Mouse (Mus musculus) CD4-positive, CD25-positive, alpha-beta regulatory T cell, adult 9 weeks (primary cell): ENCODE results near the gene Adgrd1. TPM values are rescaled to one million over a fixed set of nuclear protein-coding genes. Genes with fewer than 3 reads are reported as not detected.

Experiments used
- polyA plus RNA-seq: library from polyadenylated mRNA; unstranded; fragments of 100-300 nt; shearing (Covaris generic); gene quantifications from one replicate; pipeline ENCODE4 v1.2.1, GENCODE M21; 2017

Adgrd1 gene
- polyA plus RNA-seq = 0.94 TPM

DNA sequence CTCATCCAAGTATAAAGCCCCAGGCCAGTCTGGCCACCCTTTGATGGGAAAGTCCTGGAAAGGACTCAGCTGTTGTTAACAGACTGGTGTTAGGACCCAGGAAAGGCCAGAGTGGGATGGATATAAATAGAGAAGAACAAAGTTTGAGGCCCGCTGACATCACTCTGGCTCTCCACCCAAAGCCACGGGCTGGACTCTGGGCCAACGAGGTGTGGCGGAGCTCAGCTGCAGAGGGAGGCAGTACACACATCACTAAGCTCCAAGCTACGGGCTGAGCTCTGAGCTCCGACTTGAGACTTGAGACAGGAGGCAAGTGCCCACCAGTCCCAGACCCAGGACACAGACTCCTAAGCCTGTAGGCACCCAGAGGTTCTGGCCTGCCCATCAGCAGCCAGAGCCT is at the start of gene Adgrd1:
TSS of gene Adgrd1 (plus strand) at position 240 of the 400 bp plus-strand sequence.

Other genes starting within 250 kb of the Adgrd1 start
- not detected for gene Rimbp2, start 143.3 kb upstream of the Adgrd1 start, polyA plus RNA-seq
- gene Stx2, start 88.2 kb upstream of the Adgrd1 start, polyA plus RNA-seq = 3.0 TPM
- gene Ran, start 76.7 kb upstream of the Adgrd1 start, polyA plus RNA-seq = 207 TPM